Mouse (Mus musculus) midbrain, embryonic 11.5 days (tissue): ENCODE measurements at regions not wholly inside any gene's neighbourhood (a gene's known extent, or its start where the extent isn't known, plus 50 kb on each side); places are given as distances from the start of the nearest gene placed in this dataset.

Experiments used
- ATAC-seq: fragments of 200-750 bp; cut with Nextera tagmentation; 2 replicates; pipeline ENCODE4 v1.8.0; 2017; ENCODE audit warnings: moderate TSS enrichment, moderate library complexity; ENCODE audit not compliant: low FRiP score
- DNase-seq: peaks from one replicate; pipeline ENCODE4 v3.0.0; 2015; ENCODE audit warnings: low spot score; ENCODE audit errors: missing footprints
- H3K27ac ChIP-seq: fragments of 300-500 bp; sonication (generic); 2 replicates; pipeline ENCODE4 v1.5.1; 2014; ENCODE audit warnings: low read depth, low read length
- H3K27me3 ChIP-seq: fragments of 300-500 bp; sonication (generic); 2 replicates; pipeline ENCODE4 v1.6.1; 2014; ENCODE audit warnings: mild to moderate bottlenecking, low read length, moderate library complexity, mixed read lengths; ENCODE audit not compliant: control insufficient read depth, insufficient read depth
- H3K36me3 ChIP-seq: fragments of 300-500 bp; sonication (generic); 2 replicates; pipeline ENCODE4 v1.6.1; 2014; ENCODE audit warnings: mild to moderate bottlenecking, low read length, moderate library complexity, mixed read lengths; ENCODE audit not compliant: control insufficient read depth, insufficient read depth
- H3K4me1 ChIP-seq: fragments of 300-500 bp; sonication (generic); 2 replicates; pipeline ENCODE4 v1.6.1; 2014; ENCODE audit warnings: low read length; ENCODE audit not compliant: control insufficient read depth, insufficient read depth
- H3K4me2 ChIP-seq: fragments of 300-500 bp; sonication (generic); 2 replicates; pipeline ENCODE4 v1.6.1; 2014; ENCODE audit warnings: mild to moderate bottlenecking, moderate library complexity
- H3K4me3 ChIP-seq: fragments of 300-500 bp; sonication (generic); 2 replicates; pipeline ENCODE4 v1.5.1; 2014; ENCODE audit warnings: low read depth, low read length
- H3K9ac ChIP-seq: fragments of 300-500 bp; sonication (generic); 2 replicates; pipeline ENCODE4 v1.6.1; 2014; ENCODE audit warnings: low read length
- H3K9me3 ChIP-seq: fragments of 300-500 bp; sonication (generic); 2 replicates; pipeline ENCODE4 v1.6.1; 2016; ENCODE audit warnings: low read length; ENCODE audit not compliant: control insufficient read depth
- WGBS: fragments of 180-500 bp; shearing (Covaris S2); extraction: QIAGEN DNeasy Blood & Tissue Kit; methylation state at CpG from one replicate; pipeline ENCODE4 v1.1.7; 2014; 5-methylcytosine and 5-hydroxymethylcytosine counted together

DNA sequence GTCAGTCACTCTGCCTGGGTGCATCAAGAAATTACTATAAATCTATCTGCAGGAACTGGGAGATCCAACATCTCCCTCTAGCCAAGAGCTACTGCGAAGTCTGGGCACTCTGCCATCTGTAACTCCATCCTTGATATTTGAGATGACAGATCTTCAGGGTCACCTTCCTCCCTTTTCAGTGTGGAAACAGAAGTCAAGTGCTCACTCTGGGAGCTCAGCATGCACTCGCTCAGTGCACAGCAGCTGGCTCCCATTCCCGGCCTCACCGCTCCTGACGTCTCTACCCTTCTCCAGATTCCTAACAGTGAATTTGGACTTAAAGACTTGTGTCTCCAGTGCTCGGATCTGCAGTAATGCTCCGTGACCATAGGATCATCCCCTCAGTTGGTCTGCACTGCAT lies 400.3 kb downstream of the Fut8 start:
- H3K4me3 ChIP-seq = no peak overlapping the region
- H3K9me3 ChIP-seq = no peaks in the 10 kb centered on the region
- ATAC-seq (no peak), DNase-seq (peak; percentile 57)
- no peak overlapping the region for H3K4me2 ChIP-seq
- H3K27me3 ChIP-seq = no peaks in the 10 kb centered on the region
- H3K9ac ChIP-seq = no peak overlapping the region
- no peaks in the 10 kb centered on the region for H3K4me1 ChIP-seq
- H3K27ac ChIP-seq = no peak overlapping the region
- no peaks in the 10 kb centered on the region for H3K36me3 ChIP-seq
- WGBS = 77% methylated on average over 7 of the region's 7 CpGs

GRCm38 (mm10) chr12:77642336-77642735 lies 404.4 kb downstream of the Fut8 start:
- Histone ChIP-seq H3K4me3 (no peak overlapping the region), H3K27me3 (no peaks in the 10 kb centered on the region), H3K36me3 (no peaks in the 10 kb centered on the region), H3K27ac (no peak overlapping the region), H3K4me1 (peaks cover 6% of the 10 kb centered on the region; the same call in 1 of the 2 replicates), H3K4me2 (no peak overlapping the region), H3K9me3 (no peaks in the 10 kb centered on the region), H3K9ac (no peak overlapping the region)
- WGBS = 68% methylated on average over 4 of the region's 4 CpGs
- ATAC-seq (no peak), DNase-seq (peak; percentile 73)

- Histone ChIP-seq H3K4me2 (no peak overlapping the region), H3K27ac (no peak overlapping the region), H3K27me3 (no peaks in the 10 kb centered on the region), H3K9ac (no peak overlapping the region), H3K4me3 (no peak overlapping the region), H3K4me1 (peaks cover 7% of the 10 kb centered on the region; the same call in 1 of the 2 replicates), H3K36me3 (no peaks in the 10 kb centered on the region), H3K9me3 (no peaks in the 10 kb centered on the region)
- DNase-seq (no peak), ATAC-seq (no peak)
- WGBS = 65% methylated on average over 3 of the region's 3 CpGs
Observed at GRCm38 (mm10) chr12:77647841-77648240, 409.9 kb downstream of the Fut8 start.

GRCm38 (mm10) chr12:77654282-77654681 lies 416.4 kb downstream of the Fut8 start:
- Histone ChIP-seq H3K4me1 (peaks cover 14% of the 10 kb centered on the region), H3K27me3 (peaks cover 2% of the 10 kb centered on the region; the same call in 1 of the 2 replicates), H3K36me3 (no peaks in the 10 kb centered on the region), H3K4me3 (no peak overlapping the region), H3K9ac (no peak overlapping the region), H3K4me2 (no peak overlapping the region), H3K27ac (no peak overlapping the region), H3K9me3 (no peaks in the 10 kb centered on the region)
- 84% methylated on average over 3 of the region's 3 CpGs for WGBS
- ATAC-seq (no peak), DNase-seq (no peak)

DNA sequence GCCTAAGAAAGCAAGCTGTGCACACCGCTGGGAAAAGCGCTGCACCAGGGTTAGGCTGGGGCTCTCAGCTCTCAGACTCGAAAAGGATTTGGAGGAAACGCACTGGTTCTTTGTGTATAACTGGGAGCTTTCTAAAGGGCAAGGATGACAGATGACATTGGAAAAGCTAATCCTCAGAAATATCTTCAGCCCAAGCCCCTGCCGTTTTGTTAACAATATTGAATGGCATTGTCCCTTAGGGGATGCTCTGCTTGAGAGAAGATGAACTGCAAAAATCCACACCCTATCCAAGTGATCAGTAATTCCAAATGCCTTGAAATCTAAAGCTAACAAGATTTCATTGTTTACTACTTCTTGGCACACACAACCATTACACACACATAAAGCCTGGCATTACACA lies 419.1 kb downstream of the Fut8 start:
- 17% methylated on average over 5 of the region's 5 CpGs for WGBS
- Histone ChIP-seq H3K36me3 (no peaks in the 10 kb centered on the region), H3K9ac (no peak overlapping the region), H3K27me3 (peaks cover 2% of the 10 kb centered on the region; the same call in 1 of the 2 replicates), H3K4me1 (peaks cover 14% of the 10 kb centered on the region), H3K27ac (no peak overlapping the region), H3K4me2 (no peak overlapping the region), H3K9me3 (no peaks in the 10 kb centered on the region), H3K4me3 (no peak overlapping the region)
- DNase-seq (peak; percentile 90), ATAC-seq (peak; percentile 33; the same call in 1 of the 2 replicates)

DNA sequence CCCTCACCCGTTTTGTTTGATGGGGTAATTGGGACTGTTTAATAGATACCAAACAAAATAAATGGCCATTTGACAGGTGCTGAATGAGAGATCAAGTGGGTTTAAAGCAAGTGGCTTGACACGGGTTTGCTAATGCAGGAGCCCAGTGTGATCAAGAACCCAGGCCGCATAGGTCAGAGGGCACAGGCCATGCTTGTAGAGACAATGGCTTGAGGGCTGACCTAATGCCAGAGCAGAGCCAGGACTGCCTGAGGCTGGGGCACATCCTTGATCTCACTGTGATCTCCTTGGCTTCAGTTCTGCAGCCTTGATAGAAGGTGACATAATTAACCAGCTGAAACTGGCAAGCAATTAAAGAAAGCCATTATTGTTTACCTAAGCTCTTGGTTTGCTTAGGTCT lies 420.0 kb downstream of the Fut8 start:
- peaks cover 14% of the 10 kb centered on the region for H3K4me1 ChIP-seq
- ATAC-seq (peak; percentile 46; the same call in 1 of the 2 replicates), DNase-seq (no peak)
- H3K4me2 ChIP-seq = no peak overlapping the region
- H3K9ac ChIP-seq = no peak overlapping the region
- no peak overlapping the region for H3K4me3 ChIP-seq
- no peaks in the 10 kb centered on the region for H3K9me3 ChIP-seq
- H3K36me3 ChIP-seq = no peaks in the 10 kb centered on the region
- WGBS = 12% methylated on average over 3 of the region's 3 CpGs
- H3K27ac ChIP-seq = no peak overlapping the region
- peaks cover 2% of the 10 kb centered on the region; the same call in 1 of the 2 replicates for H3K27me3 ChIP-seq

DNA sequence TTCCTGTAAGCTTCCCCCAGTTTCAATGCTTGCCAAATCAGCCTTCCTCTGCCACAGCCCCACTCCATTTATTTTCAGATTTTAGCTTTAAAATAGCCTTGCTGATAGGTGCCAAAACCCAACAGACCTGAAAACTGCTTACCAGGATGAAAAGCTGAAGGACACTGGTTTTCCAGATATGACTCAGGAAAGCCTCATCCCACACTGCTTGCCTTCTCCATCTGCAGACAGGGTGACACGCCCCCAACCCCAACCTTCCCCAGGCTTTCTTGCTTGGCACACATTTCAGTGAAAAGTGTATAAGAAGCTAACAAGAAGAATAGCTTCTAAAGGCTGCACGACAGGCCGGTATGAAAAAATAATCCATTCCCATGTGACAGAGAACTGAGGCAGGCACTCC lies 425.3 kb downstream of the Fut8 start:
- DNase-seq (no peak), ATAC-seq (no peak)
- H3K4me1 ChIP-seq = peaks cover 2% of the 10 kb centered on the region; the same call in 1 of the 2 replicates
- H3K9me3 ChIP-seq = no peaks in the 10 kb centered on the region
- H3K9ac ChIP-seq = no peak overlapping the region
- no peak overlapping the region for H3K4me2 ChIP-seq
- 82% methylated on average over 3 of the region's 3 CpGs for WGBS
- no peaks in the 10 kb centered on the region; the same call in 1 of the 2 replicates for H3K27me3 ChIP-seq
- H3K27ac ChIP-seq = no peak overlapping the region
- no peaks in the 10 kb centered on the region for H3K36me3 ChIP-seq
- H3K4me3 ChIP-seq = no peak overlapping the region

DNA sequence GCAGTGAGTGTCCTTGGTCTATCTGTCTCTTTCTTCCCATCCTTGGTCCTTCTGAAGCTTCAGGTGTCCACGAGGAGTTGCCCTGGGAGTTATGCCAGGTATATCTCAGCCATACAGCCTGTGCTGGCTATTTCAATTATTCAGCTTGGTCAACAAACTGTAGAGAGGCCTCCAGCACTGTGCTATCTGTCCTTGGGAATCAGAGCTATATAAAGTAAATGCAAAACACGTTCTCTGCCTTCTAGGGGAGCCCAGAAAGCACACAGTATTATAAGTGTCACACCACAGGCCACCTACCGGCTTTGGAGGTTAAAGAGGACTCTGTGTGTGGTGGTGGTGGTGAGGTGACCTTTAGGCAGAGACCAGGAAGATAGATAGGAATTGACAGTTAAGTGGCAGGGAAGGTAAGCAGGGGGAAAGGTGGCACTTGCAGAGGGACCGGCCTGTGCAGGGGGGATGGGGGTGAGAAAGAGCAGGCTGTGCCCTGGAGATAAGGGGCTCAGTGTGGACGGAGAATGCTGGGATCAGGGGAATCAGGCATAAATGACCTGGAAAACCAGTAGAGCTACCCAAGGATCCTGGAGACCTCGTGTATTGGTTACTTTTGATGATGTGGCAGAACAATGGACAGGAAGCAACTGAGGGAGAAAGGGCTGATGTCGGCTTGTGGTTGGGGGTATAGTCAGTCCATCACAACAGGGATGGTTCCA lies 425.9 kb downstream of the Fut8 start:
- no peaks in the 10 kb centered on the region for H3K36me3 ChIP-seq
- no peak overlapping the region for H3K4me3 ChIP-seq
- no peak overlapping the region for H3K9ac ChIP-seq
- ATAC-seq (no peak), DNase-seq (no peak)
- H3K27me3 ChIP-seq = no peaks in the 10 kb centered on the region; the same call in 1 of the 2 replicates
- WGBS = 72% methylated on average over 7 of the region's 7 CpGs
- no peaks in the 10 kb centered on the region for H3K9me3 ChIP-seq
- H3K4me2 ChIP-seq = no peak overlapping the region
- H3K27ac ChIP-seq = no peak overlapping the region
- peaks cover 2% of the 10 kb centered on the region; the same call in 1 of the 2 replicates for H3K4me1 ChIP-seq

DNA sequence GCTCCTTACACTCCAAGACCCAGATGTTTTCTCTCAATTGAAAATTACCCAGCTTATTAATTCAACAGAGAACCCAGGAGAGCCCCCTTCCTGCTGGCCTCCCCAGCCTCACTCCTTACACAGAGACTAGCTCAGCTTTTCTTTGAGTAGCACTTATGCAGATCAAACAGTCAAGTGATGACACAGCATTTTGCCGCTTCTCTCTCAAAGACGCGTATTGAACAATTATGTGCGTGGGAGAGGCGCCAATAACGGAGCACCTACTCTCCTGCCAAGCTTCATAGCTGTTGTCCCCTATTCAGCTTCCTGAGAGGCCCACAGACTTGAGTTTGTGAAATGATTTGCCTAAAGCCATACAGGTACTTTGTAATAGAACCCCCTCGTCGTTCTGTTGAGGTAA lies 428.5 kb downstream of the Fut8 start:
- Histone ChIP-seq H3K27ac (no peak overlapping the region), H3K9ac (no peak overlapping the region), H3K9me3 (no peaks in the 10 kb centered on the region), H3K4me2 (no peak overlapping the region), H3K4me1 (peaks cover 2% of the 10 kb centered on the region), H3K27me3 (no peaks in the 10 kb centered on the region), H3K4me3 (no peak overlapping the region), H3K36me3 (no peaks in the 10 kb centered on the region)
- no peak for ATAC-seq
- DNase-seq = no peak
- 89% methylated on average over 8 of the region's 8 CpGs for WGBS
